Mouse (Mus musculus) CH12.LX (cell line): Measurements from ENCODE around the gene Pole2. TPM values are rescaled to one million over a fixed set of nuclear protein-coding genes. Genes with fewer than 3 reads are reported as not detected.
"Not testable (repeated sequence)": the region's sequence is repeated elsewhere in the genome, so short reads cannot be mapped to it uniquely, and the experiment has no call there.

Experiments used
- DNase-seq: peaks from one replicate; pipeline ENCODE4 v3.0.0-alpha.2; 2013; ENCODE audit errors: extremely low read depth
- H3K27ac ChIP-seq: 2 replicates; pipeline ENCODE4 v1.5.1; 2012; ENCODE audit warnings: low read depth, mild to moderate bottlenecking, control low read depth, moderate library complexity; ENCODE audit not compliant: insufficient read depth
- H3K27me3 ChIP-seq: replicated peaks from 2 replicates; pipeline ENCODE3; 2012; ENCODE audit warnings: inconsistent platforms
- H3K36me3 ChIP-seq, 2 experiments: replicated peaks in 1 of 2; 2 replicates each; pipeline versions ENCODE3 to v1.6.1; 2012; ENCODE audit warnings: inconsistent platforms in 1 of 2, low read length in 1 of 2, mild to moderate bottlenecking in 1 of 2, mixed read lengths in 1 of 2, moderate library complexity in 1 of 2; ENCODE audit not compliant: control insufficient read depth in 1 of 2, insufficient read depth in 1 of 2
- H3K4me1 ChIP-seq, 2 experiments: 2 replicates each; pipeline ENCODE4 v1.6.1; 2012; ENCODE audit warnings: inconsistent platforms in 1 of 2, moderate library complexity in 1 of 2; ENCODE audit not compliant: insufficient read depth in 2 of 2, control insufficient read depth in 1 of 2
- H3K4me2 ChIP-seq: 2 replicates; pipeline ENCODE4 v1.6.1; 2012; ENCODE audit warnings: low read depth, mild to moderate bottlenecking, control low read depth; ENCODE audit not compliant: poor library complexity, insufficient read depth, severe bottlenecking
- H3K4me3 ChIP-seq, 3 experiments: fragments of 150-350 bp in 1 of 3; sonication (generic) in 1 of 3; replicated peaks in 1 of 3; 2 replicates each; pipeline versions ENCODE3 to v1.5.1; 2011 to 2012; ENCODE audit warnings: low read depth in 2 of 3, low read length in 2 of 3, mild to moderate bottlenecking in 2 of 3, moderate library complexity in 2 of 3, control low read depth in 1 of 3, improper control_type of control experiment in 1 of 3, inconsistent platforms in 1 of 3, mixed read lengths in 1 of 3; ENCODE audit not compliant: poor library complexity in 1 of 3
- H3K79me2 ChIP-seq: replicated peaks from 2 replicates; pipeline ENCODE4 v1.6.1; 2012; ENCODE audit warnings: mild to moderate bottlenecking, moderate library complexity; ENCODE audit not compliant: control insufficient read depth, poor library complexity, insufficient read depth, severe bottlenecking; ENCODE audit errors: extremely low read depth
- H3K9ac ChIP-seq: 2 replicates; pipeline ENCODE4 v1.6.1; 2012; ENCODE audit warnings: low read depth, mild to moderate bottlenecking, control low read depth, moderate library complexity; ENCODE audit not compliant: insufficient read depth
- H3K9me3 ChIP-seq: replicated peaks from 2 replicates; pipeline ENCODE3; 2012; ENCODE audit warnings: low read length, inconsistent platforms, mixed read lengths
- BHLHE40 ChIP-seq: IDR thresholded peaks from 2 replicates; pipeline ENCODE4 v1.6.1; 2011; ENCODE audit warnings: mild to moderate bottlenecking, low read depth, low read length, improper control_type of control experiment
- CHD1 ChIP-seq: IDR thresholded peaks from 2 replicates; pipeline ENCODE4 v1.6.1; 2012; ENCODE audit warnings: low read depth, low read length, improper control_type of control experiment, inconsistent platforms
- CHD2 ChIP-seq: IDR thresholded peaks from 2 replicates; pipeline ENCODE4 v1.6.1; 2011; ENCODE audit warnings: low read length, improper control_type of control experiment
- CTCF ChIP-seq, 2 experiments: IDR thresholded peaks in 1 of 2; conservative IDR thresholded peaks in 1 of 2; 2 replicates each; pipeline ENCODE4 v1.5.1; 2011 to 2012; ENCODE audit warnings: low read depth in 2 of 2, low read length in 2 of 2, improper control_type of control experiment in 1 of 2, inconsistent platforms in 1 of 2, mild to moderate bottlenecking in 1 of 2, moderate library complexity in 1 of 2
- HCFC1 ChIP-seq: IDR thresholded peaks from 2 replicates; pipeline ENCODE4 v1.6.1; 2012; ENCODE audit warnings: low read depth, mild to moderate bottlenecking, inconsistent platforms, low read length, improper control_type of control experiment
- IRF4 ChIP-seq: IDR thresholded peaks from 2 replicates; pipeline ENCODE4 v1.6.1; 2014; ENCODE audit warnings: low read depth, mild to moderate bottlenecking, inconsistent platforms, low read length, improper control_type of control experiment
- JUND ChIP-seq: conservative IDR thresholded peaks from 2 replicates; pipeline ENCODE4 v1.6.1; 2011; ENCODE audit warnings: low read depth, low read length, improper control_type of control experiment
- KAT2A ChIP-seq: IDR thresholded peaks from 2 replicates; pipeline ENCODE4 v1.6.1; 2012; ENCODE audit warnings: low read length, improper control_type of control experiment, inconsistent platforms; ENCODE audit not compliant: insufficient replicate concordance
- MAFK ChIP-seq: IDR thresholded peaks from 2 replicates; pipeline ENCODE4 v1.6.1; 2011; ENCODE audit warnings: low read length, improper control_type of control experiment; ENCODE audit not compliant: insufficient replicate concordance
- MAX ChIP-seq: IDR thresholded peaks from 2 replicates; pipeline ENCODE4 v1.6.1; 2011; ENCODE audit warnings: low read length, improper control_type of control experiment
- MEF2A ChIP-seq: IDR thresholded peaks from 2 replicates; pipeline ENCODE4 v1.6.1; 2014; ENCODE audit warnings: low read depth, mild to moderate bottlenecking, inconsistent platforms, low read length, improper control_type of control experiment, borderline replicate concordance
- MYC ChIP-seq: IDR thresholded peaks from 2 replicates; pipeline ENCODE4 v1.6.1; 2011; ENCODE audit warnings: low read depth, mild to moderate bottlenecking, improper control_type of control experiment, low read length
- NELFE ChIP-seq: IDR thresholded peaks from 2 replicates; pipeline ENCODE4 v1.6.1; 2011; ENCODE audit warnings: low read depth, low read length, improper control_type of control experiment
- NRF1 ChIP-seq: IDR thresholded peaks from 2 replicates; pipeline ENCODE4 v1.6.1; 2014; ENCODE audit warnings: low read depth, mild to moderate bottlenecking, inconsistent platforms, low read length, improper control_type of control experiment, moderate library complexity
- POLR2A ChIP-seq: IDR thresholded peaks from 2 replicates; pipeline ENCODE4 v1.6.1; 2011; ENCODE audit warnings: low read depth, mild to moderate bottlenecking, improper control_type of control experiment, low read length
- POLR2AphosphoS2 ChIP-seq: IDR thresholded peaks from 2 replicates; pipeline ENCODE4 v1.6.1; 2011; ENCODE audit warnings: low read depth, low read length, improper control_type of control experiment
- SIN3A ChIP-seq: IDR thresholded peaks from 2 replicates; pipeline ENCODE4 v1.6.1; 2012; ENCODE audit warnings: low read length, improper control_type of control experiment, inconsistent platforms
- TBP ChIP-seq: conservative IDR thresholded peaks from 2 replicates; pipeline ENCODE4 v1.6.1; 2011; ENCODE audit warnings: low read depth, low read length, improper control_type of control experiment
- TCF12 ChIP-seq: IDR thresholded peaks from 2 replicates; pipeline ENCODE4 v1.6.1; 2014; ENCODE audit warnings: low read depth, mild to moderate bottlenecking, inconsistent platforms, low read length, improper control_type of control experiment
- UBTF ChIP-seq: IDR thresholded peaks from 2 replicates; pipeline ENCODE4 v1.6.1; 2012; ENCODE audit warnings: low read depth, mild to moderate bottlenecking, inconsistent platforms, low read length, improper control_type of control experiment, moderate library complexity
- USF2 ChIP-seq: conservative IDR thresholded peaks from 2 replicates; pipeline ENCODE4 v1.6.1; 2011; ENCODE audit warnings: low read depth, low read length, improper control_type of control experiment
- ZMIZ1 ChIP-seq: IDR thresholded peaks from 2 replicates; pipeline ENCODE4 v1.6.1; 2012; ENCODE audit warnings: low read depth, mild to moderate bottlenecking, inconsistent platforms, low read length, improper control_type of control experiment
- ZNF384 ChIP-seq: IDR thresholded peaks from 2 replicates; pipeline ENCODE4 v1.6.1; 2012; ENCODE audit warnings: low read depth, low read length, improper control_type of control experiment, inconsistent platforms
- dilution Hi-C: fragments of 300-500 bp; cut with MboI; formaldehyde crosslinking; loops from 2 replicates; pipeline ENCODE4 v1.14.3; 2020; ENCODE audit warnings: low sequenced_read_pairs; ENCODE audit not compliant: extremely low pct_unique_long_range_greater_than_20kb, extremely low pct_ligation_motif_present
- in situ Hi-C: fragments of 300-500 bp; cut with MboI; formaldehyde crosslinking; loops from 3 replicates; pipeline ENCODE4 v1.14.3; 2019; ENCODE audit warnings: low sequenced_read_pairs, low pct_ligation_motif_present, low pct_unique_long_range_greater_than_20kb, mixed read lengths
- polyA plus RNA-seq: library from polyadenylated mRNA; unstranded; fragments of >175 nt; gene quantifications from 2 replicates; pipeline ENCODE4 v1.2.1, GENCODE M21; 2012; ENCODE audit warnings: low read depth; ENCODE audit not compliant: insufficient read length
- total RNA-seq, 2 experiments: library from RNA; depleted of rRNA; stranded (reverse); fragments of 300-350 nt in 1 of 2; fragments of >200 nt in 1 of 2; gene quantifications; 2 replicates each; pipeline ENCODE4 v1.2.3; 2012 to 2014

Pole2 gene
- total and polyA plus RNA-seq, 3 experiments: 32.6 to 143 (median 37.1) TPM

- Histone ChIP-seq H3K79me2 (peaks cover 16% of the 10 kb centered on the region), H3K36me3 (peaks cover 19 to 23% of the 10 kb centered on the region in 2 experiments)
- H3K27me3 ChIP-seq, DNase-seq, H3K4me3 ChIP-seq, dilution Hi-C loops, in situ Hi-C loops, H3K9me3 ChIP-seq, H3K4me1 ChIP-seq: not testable (repeated sequence)
- 0 out of 4 replicates have a peak, but pooled peaks of 1 of the 2 experiments have one; percentile 7 for TF ChIP-seq CTCF (conservative IDR thresholded peaks at IDR 0.05 in 1 of 2, IDR thresholded peaks at IDR 0.05 in 1 of 2; ENCODE audit: low read depth in 2 of 2, low read length in 2 of 2)
- peak; percentile 82 for TF ChIP-seq TBP
- TF ChIP-seq, all 38 proteins: peak for 2; not testable (repeated sequence) for 36
- H3K27ac ChIP-seq, H3K4me2 ChIP-seq, H3K9ac ChIP-seq: not testable (repeated sequence)
Measured at GRCm38 (mm10) chr12:69160677-69161076, 67.3 kb downstream of the Pole2 start.

GRCm38 (mm10) chr12:69159578-69159940, 68.4 kb downstream of the Pole2 start:
- peak overlapping the region in 2 of 3 experiments; percentile 28 to 31 for H3K4me3 ChIP-seq
- peaks cover 16% of the 10 kb centered on the region for H3K79me2 ChIP-seq
- in situ Hi-C loops (no loop called here), dilution Hi-C loops (no loop called here)
- peak; percentile 84 for DNase-seq
- peaks cover 19 to 27% of the 10 kb centered on the region in 2 experiments for H3K36me3 ChIP-seq
- no peaks in the 10 kb centered on the region for H3K27me3 ChIP-seq
- H3K27ac ChIP-seq: no peak overlapping the region
- H3K4me2 ChIP-seq: peak overlapping the region; percentile 50; the same call in 1 of the 2 replicates
- H3K4me1 ChIP-seq: peaks cover 4 to 8% of the 10 kb centered on the region in 2 experiments; a peak in 3 of 4 replicates
- H3K9me3 ChIP-seq: no peaks in the 10 kb centered on the region
- H3K9ac ChIP-seq: no peak overlapping the region
- TF ChIP-seq USF2 (no peak), IRF4 (0 out of 2 replicates have a peak, but pooled peaks have one; percentile 7), NELFE (peak; percentile 34; the same call in 1 of the 2 replicates), MEF2A (no peak), ZNF384 (peak; percentile 95), CTCF (conservative IDR thresholded peaks at IDR 0.05 in 1 of 2, IDR thresholded peaks at IDR 0.05 in 1 of 2; ENCODE audit: low read depth in 2 of 2, low read length in 2 of 2) (peak; percentile 52 to 99; a peak in 3 of 4 replicates), BHLHE40 (peak; percentile 55), POLR2AphosphoS2 (no peak), CHD1 (no peak)
- TF ChIP-seq, all 38 proteins: peak for 5

- peak; percentile 99 for DNase-seq
- in situ Hi-C loops, H3K4me1 ChIP-seq, H3K27me3 ChIP-seq, H3K9me3 ChIP-seq, dilution Hi-C loops: not testable (repeated sequence)
- H3K4me2 ChIP-seq: peak within 1 kb of the TSS; percentile 99
- H3K4me3 ChIP-seq: peak within 1 kb of the TSS; percentile 87 to 99 (median 95)
- peaks cover 16% of the 10 kb centered on the region for H3K79me2 ChIP-seq
- H3K27ac ChIP-seq: peak within 1 kb of the TSS; percentile 88
- peak within 1 kb of the TSS; percentile 84 for H3K9ac ChIP-seq
- H3K36me3 ChIP-seq: peaks cover 19 to 27% of the 10 kb centered on the region in 2 experiments
- TF ChIP-seq TCF12 (peak; percentile 93), TBP (peak; percentile 96), BHLHE40 (peak; percentile 25; the same call in 1 of the 2 replicates), MYC (peak; percentile 92), POLR2A (peak; percentile 98), KAT2A (peak; percentile 85), ZMIZ1 (peak; percentile 89), NRF1 (peak; percentile 83), SIN3A (peak; percentile 62), CHD2 (0 out of 2 replicates have a peak, but pooled peaks have one; percentile 28), MAFK (peak; percentile 86), MAX (peak; percentile 81), HCFC1 (peak; percentile 83), MEF2A (0 out of 2 replicates have a peak, but pooled peaks have one; percentile 49), JUND (0 out of 2 replicates have a peak, but pooled peaks have one; percentile 8), UBTF (peak; percentile 38; the same call in 1 of the 2 replicates), NELFE (peak; percentile 98)
Measured at GRCm38 (mm10) chr12:69158765-69159577, 69.0 kb downstream of the Pole2 start, which contains the start of gene Rps29. Gene Rps29 (minus strand): TSS chr12:69159186.
